Mouse (Mus musculus): ENCODE data around the gene Ubxn11.

GRCm38 (mm10) chr4:134082460-134082859 lies 19.9 kb upstream of the Ubxn11 start:
- TF ChIP-seq CTCF (IDR thresholded peaks at IDR 0.05; ENCODE audit: borderline replicate concordance, insufficient read depth, low read depth, low read length): no peak
- no peak for TF ChIP-seq POLR2A (IDR thresholded peaks at IDR 0.05; ENCODE audit: borderline replicate concordance, insufficient read depth, low read length)

Data from cerebellum, adult 2 months (tissue).